Comparison of ENCODE assay signal across 17 mouse cellular contexts in the genomic region with DNA sequence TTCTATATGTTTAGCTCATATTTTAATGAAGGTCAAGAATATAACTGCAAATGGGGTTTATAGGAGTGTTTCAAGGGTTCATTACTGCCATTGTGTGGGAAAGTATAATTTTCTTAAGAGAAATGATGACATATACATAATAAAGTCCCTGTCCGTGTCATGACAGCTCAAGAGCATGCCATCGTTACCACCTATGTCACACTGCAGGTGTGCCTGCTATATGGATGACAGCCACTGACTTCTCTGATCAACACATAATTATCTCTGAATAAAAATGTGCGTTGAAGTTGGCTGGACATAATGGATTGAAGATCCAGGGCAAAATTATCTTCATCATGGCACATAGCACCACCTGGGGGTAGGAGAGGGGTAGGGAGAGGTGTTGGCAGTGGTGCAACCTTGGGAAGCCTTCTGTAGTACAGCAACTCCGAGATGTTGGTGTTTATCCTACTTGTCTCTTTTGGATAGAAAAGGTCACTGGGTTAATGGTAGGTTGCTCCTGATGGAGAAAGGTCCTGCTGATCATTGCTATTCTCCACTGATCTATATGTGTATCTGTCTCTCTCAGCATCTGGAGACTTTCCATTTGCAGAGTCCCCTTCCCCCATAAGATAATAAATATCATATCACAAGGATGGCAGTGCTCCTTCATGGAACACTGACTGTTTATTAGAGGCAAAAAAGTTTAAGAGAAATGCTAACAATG.
DNase-seq lines count a peak whose midpoint lies in the region; ATAC-seq lines count a peak whose summit lies in the region.
"Had no signal": no experiment of that assay in that cellular context is flagged by ENCODE, and none has a peak within 500 bp of the region (broad histone marks: within the 10 kb centered on the region; RNA-seq: fewer than 3 reads in every experiment).

No protein-coding gene starts in this region.

- no peaks in the 10 kb centered on the region for H3K36me3 ChIP-seq in kidney, embryonic 14.5 days (ENCODE audit: control insufficient read depth, insufficient read depth, low read length)
- H3K36me3 ChIP-seq in forebrain, embryonic 13.5 days (ENCODE audit: poor library complexity, severe bottlenecking): no peaks in the 10 kb centered on the region
- H3K36me3 ChIP-seq in hindbrain, embryonic 16.5 days (ENCODE audit: control insufficient read depth, insufficient read depth, low read length): no peaks in the 10 kb centered on the region
- H3K36me3 ChIP-seq: intestine, embryonic 15.5 days; limb, embryonic 13.5 days; liver, embryonic 15.5 days had no signal

- no peaks in the 10 kb centered on the region for H3K27me3 ChIP-seq in kidney, embryonic 14.5 days (ENCODE audit: control insufficient read depth, insufficient read depth, low read length)
- H3K27me3 ChIP-seq in forebrain, embryonic 13.5 days: no peaks in the 10 kb centered on the region
- no peaks in the 10 kb centered on the region for H3K27me3 ChIP-seq in hindbrain, embryonic 16.5 days (replicated peaks; ENCODE audit: control insufficient read depth, insufficient read depth, low read length)
- H3K27me3 ChIP-seq: intestine, embryonic 15.5 days; limb, embryonic 13.5 days; liver, embryonic 15.5 days had no signal

- no peak overlapping the region for H3K4me3 ChIP-seq in kidney, embryonic 14.5 days (ENCODE audit: low read length)
- no peak overlapping the region for H3K4me3 ChIP-seq in forebrain, embryonic 13.5 days
- H3K4me3 ChIP-seq in hindbrain, embryonic 16.5 days (ENCODE audit: low read length): no peak overlapping the region
- H3K4me3 ChIP-seq: heart, adult 2 months; intestine, embryonic 15.5 days; limb, embryonic 13.5 days; liver, embryonic 15.5 days; myocyte had no signal

- no peak overlapping the region for H3K9ac ChIP-seq in kidney, embryonic 14.5 days (ENCODE audit: low read depth, low read length)
- H3K9ac ChIP-seq in forebrain, embryonic 13.5 days: no peak overlapping the region
- no peak overlapping the region for H3K9ac ChIP-seq in hindbrain, embryonic 16.5 days (ENCODE audit: low read depth, low read length)
- H3K9ac ChIP-seq: intestine, embryonic 15.5 days; limb, embryonic 13.5 days; liver, embryonic 15.5 days had no signal

- H3K27ac ChIP-seq in kidney, embryonic 14.5 days (ENCODE audit: low read depth, low read length): no peak overlapping the region
- H3K27ac ChIP-seq in forebrain, embryonic 13.5 days: no peak overlapping the region
- H3K27ac ChIP-seq in hindbrain, embryonic 16.5 days (ENCODE audit: low read depth, low read length): no peak overlapping the region
- H3K27ac ChIP-seq: heart, adult 2 months; intestine, embryonic 15.5 days; limb, embryonic 13.5 days; liver, embryonic 15.5 days had no signal

- no peak overlapping the region for H3K4me2 ChIP-seq in kidney, embryonic 14.5 days (replicated peaks; ENCODE audit: low read depth, low read length)
- H3K4me2 ChIP-seq in forebrain, embryonic 13.5 days: 0 out of 2 replicates have a peak overlapping the region, but pooled peaks have one; percentile 32
- no peak overlapping the region for H3K4me2 ChIP-seq in hindbrain, embryonic 16.5 days (ENCODE audit: low read length)
- H3K4me2 ChIP-seq: intestine, embryonic 15.5 days; limb, embryonic 13.5 days; liver, embryonic 15.5 days had no signal

- H3K4me1 ChIP-seq in kidney, embryonic 14.5 days (ENCODE audit: control insufficient read depth, insufficient read depth, low read length): no peaks in the 10 kb centered on the region
- peaks cover 12% of the 10 kb centered on the region for H3K4me1 ChIP-seq in forebrain, embryonic 13.5 days
- H3K4me1 ChIP-seq in hindbrain, embryonic 16.5 days (ENCODE audit: control insufficient read depth, insufficient read depth, low read depth, low read length): peaks cover 2% of the 10 kb centered on the region; the same call in 1 of the 2 replicates
- H3K4me1 ChIP-seq: intestine, embryonic 15.5 days; limb, embryonic 13.5 days; liver, embryonic 15.5 days had no signal

- peak; percentile 64; the same call in 1 of the 2 replicates for ATAC-seq in kidney, embryonic 14.5 days (ENCODE audit: low FRiP score, low TSS enrichment)
- peak; percentile 67; the same call in 1 of the 2 replicates for ATAC-seq in forebrain, embryonic 13.5 days
- peak; percentile 71 for ATAC-seq in hindbrain, embryonic 16.5 days
- ATAC-seq: intestine, embryonic 15.5 days had no signal

- WGBS in kidney, embryonic 14.5 days: 66% methylated on average over 4 of the region's 4 CpGs
- WGBS in forebrain, embryonic 13.5 days: 53% methylated on average over 4 of the region's 4 CpGs
- WGBS in hindbrain, embryonic 16.5 days: 56% methylated on average over 4 of the region's 4 CpGs

- no peaks in the 10 kb centered on the region for H3K9me3 ChIP-seq in kidney, embryonic 14.5 days (ENCODE audit: control insufficient read depth, low read length)
- H3K9me3 ChIP-seq in forebrain, embryonic 13.5 days (replicated peaks): no peaks in the 10 kb centered on the region
- no peaks in the 10 kb centered on the region for H3K9me3 ChIP-seq in hindbrain, embryonic 16.5 days (ENCODE audit: control insufficient read depth, low read length)
- H3K9me3 ChIP-seq: intestine, embryonic 15.5 days; limb, embryonic 13.5 days; liver, embryonic 15.5 days had no signal

- no peak for DNase-seq in kidney, postnatal 4 days
- peak; percentile 2 for DNase-seq in R1 (ENCODE audit: low read depth, low spot score)
- DNase-seq in lung, postnatal 25 days (ENCODE audit: low spot score): no peak
- DNase-seq in urinary bladder, postnatal 25 days (ENCODE audit: low spot score): no peak
- DNase-seq: adrenal gland, postnatal 25 days; cerebellum, postnatal 25 days; gastrocnemius, postnatal 10 days; heart, adult 2 months; heart, postnatal 14 days; lung, postnatal 10 days had no signal
